Comparison of ENCODE assay signal across 20 mouse cellular contexts in genomic region chr3:29182988-29183387, GRCm38 (mm10).
DNase-seq lines count a peak whose midpoint lies in the region; ATAC-seq and TF ChIP-seq lines count a peak whose summit lies in the region.
"Had no signal": no experiment of that assay in that cellular context is flagged by ENCODE, and none has a peak within 500 bp of the region (broad histone marks: within the 10 kb centered on the region; RNA-seq: fewer than 3 reads in every experiment).

No protein-coding gene starts in this region.

- no peak overlapping the region for H3K27ac ChIP-seq in forebrain, embryonic 13.5 days
- H3K27ac ChIP-seq in forebrain, embryonic 11.5 days (ENCODE audit: low read depth, low read length): no peak overlapping the region
- no peak overlapping the region for H3K27ac ChIP-seq in hindbrain, embryonic 16.5 days (ENCODE audit: low read depth, low read length)
- peak overlapping the region; percentile 69 for H3K27ac ChIP-seq in neural tube, embryonic 13.5 days (replicated peaks)
- H3K27ac ChIP-seq: heart, embryonic 10.5 days; kidney, postnatal 0 days; liver, embryonic 12.5 days; macrophage had no signal

- no peaks in the 10 kb centered on the region for H3K9me3 ChIP-seq in forebrain, embryonic 13.5 days (replicated peaks)
- H3K9me3 ChIP-seq in forebrain, embryonic 11.5 days (ENCODE audit: control insufficient read depth, low read length): no peaks in the 10 kb centered on the region
- H3K9me3 ChIP-seq in hindbrain, embryonic 16.5 days (ENCODE audit: control insufficient read depth, low read length): no peaks in the 10 kb centered on the region
- no peaks in the 10 kb centered on the region for H3K9me3 ChIP-seq in neural tube, embryonic 13.5 days
- H3K9me3 ChIP-seq: G1E; heart, embryonic 10.5 days; liver, embryonic 12.5 days; midbrain, embryonic 12.5 days had no signal

- 68% methylated on average over 10 of the region's 10 CpGs for WGBS in forebrain, embryonic 13.5 days
- 80% methylated on average over 10 of the region's 10 CpGs for WGBS in forebrain, embryonic 11.5 days
- WGBS in hindbrain, embryonic 16.5 days: 50% methylated on average over 10 of the region's 10 CpGs
- WGBS in neural tube, embryonic 13.5 days: 47% methylated on average over 10 of the region's 10 CpGs

- H3K36me3 ChIP-seq in forebrain, embryonic 13.5 days (ENCODE audit: poor library complexity, severe bottlenecking): no peaks in the 10 kb centered on the region
- H3K36me3 ChIP-seq in forebrain, embryonic 11.5 days (ENCODE audit: control insufficient read depth, insufficient read depth, low read length): no peaks in the 10 kb centered on the region
- H3K36me3 ChIP-seq in hindbrain, embryonic 16.5 days (ENCODE audit: control insufficient read depth, insufficient read depth, low read length): no peaks in the 10 kb centered on the region
- H3K36me3 ChIP-seq in neural tube, embryonic 13.5 days: no peaks in the 10 kb centered on the region
- H3K36me3 ChIP-seq: G1E; heart, embryonic 10.5 days; liver, embryonic 12.5 days; midbrain, embryonic 12.5 days had no signal

- no peak for TF ChIP-seq POLR2A in brain, embryonic 14.5 days (IDR thresholded peaks at IDR 0.05; ENCODE audit: borderline replicate concordance, extremely low read depth, insufficient read depth, insufficient read length, poor library complexity, severe bottlenecking)

- TF ChIP-seq CTCF in brain, embryonic 14.5 days (IDR thresholded peaks at IDR 0.05; ENCODE audit: borderline replicate concordance, extremely low read depth, insufficient read depth, insufficient read length): no peak

- H3K4me1 ChIP-seq in forebrain, embryonic 13.5 days: peaks cover 24% of the 10 kb centered on the region
- H3K4me1 ChIP-seq in forebrain, embryonic 11.5 days (replicated peaks; ENCODE audit: control insufficient read depth, insufficient read depth, low read length): peaks cover 5% of the 10 kb centered on the region; the same call in 1 of the 2 replicates
- H3K4me1 ChIP-seq in hindbrain, embryonic 16.5 days (ENCODE audit: control insufficient read depth, insufficient read depth, low read depth, low read length): peaks cover 8% of the 10 kb centered on the region; the same call in 1 of the 2 replicates
- peaks cover 35% of the 10 kb centered on the region for H3K4me1 ChIP-seq in neural tube, embryonic 13.5 days (replicated peaks)
- H3K4me1 ChIP-seq: heart, embryonic 10.5 days; liver, embryonic 12.5 days had no signal

- H3K27me3 ChIP-seq in forebrain, embryonic 13.5 days: no peaks in the 10 kb centered on the region
- no peaks in the 10 kb centered on the region for H3K27me3 ChIP-seq in forebrain, embryonic 11.5 days (ENCODE audit: control insufficient read depth, insufficient read depth, low read length)
- H3K27me3 ChIP-seq in hindbrain, embryonic 16.5 days (replicated peaks; ENCODE audit: control insufficient read depth, insufficient read depth, low read length): no peaks in the 10 kb centered on the region
- no peaks in the 10 kb centered on the region for H3K27me3 ChIP-seq in neural tube, embryonic 13.5 days
- H3K27me3 ChIP-seq: liver, embryonic 12.5 days; midbrain, embryonic 12.5 days had no signal

- 0 out of 2 replicates have a peak, but pooled peaks have one; percentile 30 for ATAC-seq in forebrain, embryonic 13.5 days
- no peak for ATAC-seq in forebrain, embryonic 11.5 days (replicated peaks; ENCODE audit: low FRiP score)
- peak; percentile 57 for ATAC-seq in hindbrain, embryonic 16.5 days
- peak; percentile 62 for ATAC-seq in neural tube, embryonic 13.5 days (ENCODE audit: low read depth)
- ATAC-seq: liver, embryonic 12.5 days had no signal

- no peak for DNase-seq in forebrain, embryonic 11.5 days (ENCODE audit: low spot score)
- peak; percentile 54 for DNase-seq in brain, embryonic 14.5 days (ENCODE audit: low read depth)
- no peak for DNase-seq in layer of hippocampus, postnatal 10 days (ENCODE audit: low spot score in 2 of 2)
- no peak for DNase-seq in liver
- DNase-seq in embryo, embryonic 11 days: no peak
- DNase-seq: adrenal gland, postnatal 25 days; cerebellum, adult 11-12 months; cerebellum, postnatal 14 days; kidney, adult 18-20 months; lung, embryonic 14.5 days; thymus, adult 2 months had no signal

- H3K9ac ChIP-seq in forebrain, embryonic 13.5 days: no peak overlapping the region
- H3K9ac ChIP-seq in forebrain, embryonic 11.5 days (ENCODE audit: low read length): no peak overlapping the region
- H3K9ac ChIP-seq in hindbrain, embryonic 16.5 days (ENCODE audit: low read depth, low read length): no peak overlapping the region
- H3K9ac ChIP-seq in neural tube, embryonic 13.5 days: no peak overlapping the region
- H3K9ac ChIP-seq: liver, embryonic 12.5 days; lung, embryonic 14.5 days; midbrain, embryonic 12.5 days had no signal

- H3K4me3 ChIP-seq in forebrain, embryonic 13.5 days: no peak overlapping the region
- no peak overlapping the region for H3K4me3 ChIP-seq in forebrain, embryonic 11.5 days (ENCODE audit: low read depth, low read length)
- H3K4me3 ChIP-seq in hindbrain, embryonic 16.5 days (ENCODE audit: low read length): no peak overlapping the region
- no peak overlapping the region for H3K4me3 ChIP-seq in neural tube, embryonic 13.5 days
- H3K4me3 ChIP-seq: heart, embryonic 10.5 days; liver, embryonic 12.5 days; midbrain, embryonic 12.5 days had no signal

- no peak overlapping the region for H3K4me2 ChIP-seq in forebrain, embryonic 13.5 days
- no peak overlapping the region for H3K4me2 ChIP-seq in forebrain, embryonic 11.5 days (ENCODE audit: low read depth, low read length, severe bottlenecking)
- H3K4me2 ChIP-seq in hindbrain, embryonic 16.5 days (ENCODE audit: low read length): no peak overlapping the region
- H3K4me2 ChIP-seq in neural tube, embryonic 13.5 days: no peak overlapping the region
- H3K4me2 ChIP-seq: liver, embryonic 12.5 days; lung, embryonic 14.5 days; midbrain, embryonic 12.5 days had no signal
